Mouse (Mus musculus): ENCODE results near the gene H2-Q6.
"Not testable (repeated sequence)": the region's sequence is repeated elsewhere in the genome, so short reads cannot be mapped to it uniquely, and the experiment has no call there.

- TF ChIP-seq CTCF (IDR thresholded peaks at IDR 0.05); EP300 (IDR thresholded peaks at IDR 0.05; ENCODE audit: insufficient read depth, low read depth, low read length): not testable (repeated sequence)
Observed at GRCm38 (mm10) chr17:35444510-35444909, 19.9 kb downstream of the H2-Q6 start.
